Mouse (Mus musculus) myocyte (in vitro differentiated cells): ENCODE results near the gene Pld3. TPM values are rescaled to one million over a fixed set of nuclear protein-coding genes. Genes with fewer than 3 reads are reported as not detected.

Experiments
- H3K27me3 ChIP-seq: one replicate; pipeline ENCODE4 v1.6.1; 2011; ENCODE audit not compliant: control insufficient read depth, insufficient read depth, insufficient read length
- H3K36me3 ChIP-seq: one replicate; pipeline ENCODE4 v1.6.1; 2011; ENCODE audit not compliant: control insufficient read depth, insufficient read depth
- H3K4me2 ChIP-seq: one replicate; pipeline ENCODE4 v1.6.1; 2011; ENCODE audit warnings: low read depth, control low read depth
- H3K4me3 ChIP-seq: one replicate; pipeline ENCODE4 v1.5.1; 2011; ENCODE audit warnings: mild to moderate bottlenecking, control low read depth, moderate library complexity
- H3K79me2 ChIP-seq: one replicate; pipeline ENCODE4 v1.6.1; 2011; ENCODE audit not compliant: control insufficient read depth, insufficient read depth
- H3ac ChIP-seq: one replicate; pipeline ENCODE4 v1.6.1; 2011; ENCODE audit not compliant: control insufficient read depth, insufficient read length
- CEBPB ChIP-seq: IDR thresholded peaks from 2 replicates; pipeline ENCODE4 v1.6.1; 2011; ENCODE audit warnings: mild to moderate bottlenecking, moderate library complexity; ENCODE audit not compliant: poor library complexity, insufficient read depth, severe bottlenecking
- E2F4 ChIP-seq: IDR thresholded peaks from one replicate; pipeline ENCODE4 v1.6.1; 2011; ENCODE audit warnings: mild to moderate bottlenecking, control low read depth, moderate library complexity; ENCODE audit not compliant: insufficient read depth
- MAX ChIP-seq: IDR thresholded peaks from one replicate; pipeline ENCODE4 v1.6.1; 2011; ENCODE audit warnings: low read depth, mild to moderate bottlenecking, control low read depth
- MYOD1 ChIP-seq, 3 experiments: IDR thresholded peaks; one replicate each; pipeline ENCODE4 v1.6.1; 2011; ENCODE audit warnings: control low read depth in 2 of 3, low read depth in 2 of 3, mild to moderate bottlenecking in 2 of 3, moderate library complexity in 1 of 3; ENCODE audit not compliant: insufficient read length in 2 of 3, control insufficient read depth in 1 of 3
- MYOG ChIP-seq, 3 experiments: IDR thresholded peaks; one replicate each; pipeline ENCODE4 v1.6.1; 2011; ENCODE audit warnings: control low read depth in 2 of 3, low read depth in 2 of 3, mild to moderate bottlenecking in 2 of 3; ENCODE audit not compliant: insufficient read length in 2 of 3, control insufficient read depth in 1 of 3, insufficient read depth in 1 of 3
- POLR2A ChIP-seq: IDR thresholded peaks from one replicate; pipeline ENCODE4 v1.6.1; 2011; ENCODE audit warnings: low read depth, mild to moderate bottlenecking, control low read depth, moderate library complexity; ENCODE audit not compliant: insufficient read length
- POLR2AphosphoS2 ChIP-seq: IDR thresholded peaks from one replicate; pipeline ENCODE4 v1.6.1; 2011; ENCODE audit warnings: low read depth, control low read depth; ENCODE audit not compliant: insufficient read length
- REST ChIP-seq: IDR thresholded peaks from one replicate; pipeline ENCODE4 v1.6.1; 2011; ENCODE audit warnings: mild to moderate bottlenecking, control low read depth, moderate library complexity; ENCODE audit not compliant: insufficient read depth, insufficient read length
- SRF ChIP-seq: IDR thresholded peaks from one replicate; pipeline ENCODE4 v1.6.1; 2011; ENCODE audit warnings: low read depth; ENCODE audit not compliant: control insufficient read depth, insufficient read length
- TCF12 ChIP-seq: IDR thresholded peaks from one replicate; pipeline ENCODE4 v1.6.1; 2011; ENCODE audit warnings: mild to moderate bottlenecking, control low read depth; ENCODE audit not compliant: poor library complexity, insufficient read depth, severe bottlenecking
- TCF3 ChIP-seq: IDR thresholded peaks from one replicate; pipeline ENCODE4 v1.6.1; 2011; ENCODE audit warnings: low read depth, control low read depth; ENCODE audit not compliant: insufficient read length
- USF1 ChIP-seq: IDR thresholded peaks from one replicate; pipeline ENCODE4 v1.6.1; 2011; ENCODE audit warnings: low read depth, mild to moderate bottlenecking, control low read depth, moderate library complexity
- polyA plus RNA-seq: library from polyadenylated mRNA; unstranded; fragments of >200 nt; fragmentation: generic; extraction: Trizol; gene quantifications from one replicate; pipeline ENCODE4 v1.2.1, GENCODE M21; 2012; ENCODE audit warnings: missing spikeins

The Pld3 gene
- polyA plus RNA-seq, 1 experiment = 132 TPM

- peak; percentile 9 for TF ChIP-seq POLR2A
- TF ChIP-seq CEBPB = no peak
- TF ChIP-seq USF1 = no peak
- TF ChIP-seq MYOG (IDR thresholded peaks at IDR 0.05; ENCODE audit: control insufficient read depth in 1 of 3, insufficient read depth in 1 of 3, insufficient read length in 2 of 3, low read depth in 2 of 3) = peak in 2 of 3 experiments; percentile 91 to 92
- TF ChIP-seq E2F4 = no peak
- no peak for TF ChIP-seq MAX
- no peak for TF ChIP-seq TCF12
- no peak for TF ChIP-seq SRF
- peak in 2 of 3 experiments; percentile 73 to 86 for TF ChIP-seq MYOD1 (IDR thresholded peaks at IDR 0.05; ENCODE audit: control insufficient read depth in 1 of 3, insufficient read length in 2 of 3, low read depth in 2 of 3)
- TF ChIP-seq POLR2AphosphoS2 = peak; percentile 38
- TF ChIP-seq REST = no peak
- TF ChIP-seq TCF3 = no peak
- H3K4me2 ChIP-seq = peak overlapping the region; percentile 99
- peaks cover 24% of the 10 kb centered on the region for H3K79me2 ChIP-seq
- H3K4me3 ChIP-seq = peak overlapping the region; percentile 71
- H3K27me3 ChIP-seq = no peaks in the 10 kb centered on the region
- no peaks in the 10 kb centered on the region for H3K36me3 ChIP-seq
- no peak overlapping the region for H3ac ChIP-seq
These were observed 63.6 kb downstream of the Pld3 start for GRCm38 (mm10) chr7:27489270-27489869.

GRCm38 (mm10) chr7:27487740-27488268 is 65.2 kb downstream of the Pld3 start:
- Histone ChIP-seq H3ac (peak overlapping the region; percentile 81), H3K36me3 (no peaks in the 10 kb centered on the region), H3K27me3 (no peaks in the 10 kb centered on the region), H3K4me2 (peak overlapping the region; percentile 99), H3K4me3 (peak overlapping the region; percentile 71), H3K79me2 (peaks cover 24% of the 10 kb centered on the region)
- TF ChIP-seq MYOD1 (IDR thresholded peaks at IDR 0.05; ENCODE audit: control insufficient read depth in 1 of 3, insufficient read length in 2 of 3, low read depth in 2 of 3) (no peak), POLR2AphosphoS2 (peak; percentile 30), POLR2A (peak; percentile 37)

GRCm38 (mm10) chr7:27486770-27487697 is 66.0 kb downstream of the Pld3 start, which contains the start of gene Sertad1:
Gene Sertad1 (plus strand): TSS chr7:27486910.
- H3K27me3 ChIP-seq = no peaks in the 10 kb centered on the region
- H3K36me3 ChIP-seq = no peaks in the 10 kb centered on the region
- H3K4me2 ChIP-seq = peak within 1 kb of the TSS; percentile 99
- H3K4me3 ChIP-seq = peak within 1 kb of the TSS; percentile 71
- H3ac ChIP-seq = peak within 1 kb of the TSS; percentile 81
- TF ChIP-seq MYOG (IDR thresholded peaks at IDR 0.05; ENCODE audit: control insufficient read depth in 1 of 3, insufficient read depth in 1 of 3, insufficient read length in 2 of 3, low read depth in 2 of 3) = peak in 1 of 3 experiments; percentile 50
- peak; percentile 100 for TF ChIP-seq POLR2AphosphoS2
- no peak for TF ChIP-seq CEBPB
- TF ChIP-seq POLR2A = peak; percentile 99
- peak; percentile 79 for TF ChIP-seq SRF
- TF ChIP-seq E2F4 = peak; percentile 19
- peak in 1 of 3 experiments; percentile 66 for TF ChIP-seq MYOD1 (IDR thresholded peaks at IDR 0.05; ENCODE audit: control insufficient read depth in 1 of 3, insufficient read length in 2 of 3, low read depth in 2 of 3)
- TF ChIP-seq MAX = no peak
- TF ChIP-seq REST = peak; percentile 61
- H3K79me2 ChIP-seq = peaks cover 24% of the 10 kb centered on the region

GRCm38 (mm10) chr7:27486102-27486769 is 66.8 kb downstream of the Pld3 start:
- H3K36me3 ChIP-seq = no peaks in the 10 kb centered on the region
- no peak overlapping the region for H3ac ChIP-seq
- peak overlapping the region; percentile 92 for H3K4me2 ChIP-seq
- peaks cover 24% of the 10 kb centered on the region for H3K79me2 ChIP-seq
- no peak for TF ChIP-seq E2F4
- no peak for TF ChIP-seq SRF
- no peak for TF ChIP-seq USF1
- TF ChIP-seq MYOD1 (IDR thresholded peaks at IDR 0.05; ENCODE audit: control insufficient read depth in 1 of 3, insufficient read length in 2 of 3, low read depth in 2 of 3) = no peak
- no peak for TF ChIP-seq POLR2A
- peak overlapping the region; percentile 71 for H3K4me3 ChIP-seq
- no peaks in the 10 kb centered on the region for H3K27me3 ChIP-seq

- no peaks in the 10 kb centered on the region for H3K27me3 ChIP-seq
- no peak overlapping the region for H3K4me3 ChIP-seq
- H3K79me2 ChIP-seq = peaks cover 13% of the 10 kb centered on the region
- no peaks in the 10 kb centered on the region for H3K36me3 ChIP-seq
- TF ChIP-seq POLR2AphosphoS2 (no peak), MAX (no peak), TCF12 (no peak), SRF (no peak), TCF3 (no peak), USF1 (no peak), CEBPB (no peak), MYOD1 (IDR thresholded peaks at IDR 0.05; ENCODE audit: control insufficient read depth in 1 of 3, insufficient read length in 2 of 3, low read depth in 2 of 3) (no peak), REST (no peak), POLR2A (no peak)
- no peak overlapping the region for H3K4me2 ChIP-seq
- H3ac ChIP-seq = no peak overlapping the region
These were observed 69.2 kb downstream of the Pld3 start for GRCm38 (mm10) chr7:27483860-27484259.
